Mouse (Mus musculus) cortical plate, adult 2 months (tissue): ENCODE measurements around the gene Dennd2a. TPM values are rescaled to one million over a fixed set of nuclear protein-coding genes. Genes with fewer than 3 reads are reported as not detected.

Experiments
- H3K27ac ChIP-seq: fragments of 200-500 bp; 2 replicates; pipeline ENCODE4 v1.5.1; 2012; ENCODE audit warnings: low read length, control low read depth, inconsistent platforms; ENCODE audit not compliant: insufficient read depth
- H3K4me1 ChIP-seq: fragments of 200-500 bp; 2 replicates; pipeline ENCODE4 v1.6.1; 2011; ENCODE audit warnings: low read length; ENCODE audit not compliant: control insufficient read depth, insufficient read depth
- H3K4me3 ChIP-seq: fragments of 200-500 bp; 2 replicates; pipeline ENCODE4 v1.5.1; 2011; ENCODE audit warnings: mild to moderate bottlenecking, low read length, control low read depth; ENCODE audit not compliant: insufficient read depth
- CTCF ChIP-seq: fragments of 200-500 bp; IDR thresholded peaks from 2 replicates; pipeline ENCODE4 v1.5.1; 2011; ENCODE audit warnings: mild to moderate bottlenecking, control low read depth, low read length; ENCODE audit not compliant: insufficient read depth; ENCODE audit errors: extremely low read depth
- POLR2A ChIP-seq: fragments of 200-500 bp; IDR thresholded peaks from 2 replicates; pipeline ENCODE4 v1.6.1; 2011; ENCODE audit warnings: mild to moderate bottlenecking, low read length, control low read depth; ENCODE audit not compliant: insufficient read depth; ENCODE audit errors: extremely low read depth
- polyA plus RNA-seq: library from polyadenylated mRNA; depleted of rRNA; stranded (reverse); fragments of >200 nt; gene quantifications from 2 replicates; pipeline ENCODE4 v1.2.3, GENCODE M21; 2012

The Dennd2a gene
- polyA plus RNA-seq, 1 experiment: 13.1 TPM

GRCm38 (mm10) chr6:39488292-39488691 is 69.4 kb downstream of the Dennd2a start:
- Histone ChIP-seq H3K27ac (no peak overlapping the region), H3K4me1 (peaks cover 4% of the 10 kb centered on the region; the same call in 1 of the 2 replicates), H3K4me3 (no peak overlapping the region)
- TF ChIP-seq CTCF: no peak
- TF ChIP-seq POLR2A: no peak

- peaks cover 4% of the 10 kb centered on the region; the same call in 1 of the 2 replicates for H3K4me1 ChIP-seq
- H3K27ac ChIP-seq: no peak overlapping the region
- H3K4me3 ChIP-seq: no peak overlapping the region
- TF ChIP-seq CTCF (no peak), POLR2A (no peak)
These were observed 74.0 kb downstream of the Dennd2a start for GRCm38 (mm10) chr6:39483656-39484055.

DNA sequence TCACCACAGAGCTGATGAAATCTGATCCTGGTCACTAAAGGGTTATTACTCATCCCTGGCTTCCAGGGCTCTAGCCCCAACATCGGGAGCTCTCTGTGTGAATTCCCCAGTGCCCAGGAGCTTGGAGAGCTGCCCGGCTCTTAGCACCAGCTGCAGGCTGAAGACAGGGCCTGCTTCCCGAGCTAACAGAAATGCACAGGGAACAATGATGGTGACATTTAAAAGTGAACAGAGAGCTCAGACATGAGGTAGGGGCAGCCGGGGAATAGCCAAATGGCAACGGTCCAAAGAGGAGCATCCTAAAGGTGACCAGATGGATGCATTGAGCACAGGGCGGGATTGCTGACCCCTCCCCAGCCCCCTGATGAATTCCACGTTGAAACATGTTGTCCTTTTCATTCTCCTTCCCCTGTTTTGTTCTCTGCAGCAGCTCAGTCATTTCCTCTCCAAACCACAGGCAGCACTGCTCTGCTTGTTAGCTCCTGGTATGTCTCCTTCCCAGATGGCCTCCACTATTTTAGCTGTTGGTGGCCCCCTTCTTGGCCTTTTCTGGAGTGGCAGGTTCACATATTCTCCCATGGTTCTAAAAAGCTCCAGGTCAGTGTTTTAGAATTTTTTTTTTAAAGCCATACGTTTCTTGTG is 79.0 kb downstream of the Dennd2a start:
- Histone ChIP-seq H3K4me1 (peaks cover 4% of the 10 kb centered on the region; the same call in 1 of the 2 replicates), H3K4me3 (no peak overlapping the region), H3K27ac (no peak overlapping the region)
- TF ChIP-seq CTCF (no peak), POLR2A (no peak)

DNA sequence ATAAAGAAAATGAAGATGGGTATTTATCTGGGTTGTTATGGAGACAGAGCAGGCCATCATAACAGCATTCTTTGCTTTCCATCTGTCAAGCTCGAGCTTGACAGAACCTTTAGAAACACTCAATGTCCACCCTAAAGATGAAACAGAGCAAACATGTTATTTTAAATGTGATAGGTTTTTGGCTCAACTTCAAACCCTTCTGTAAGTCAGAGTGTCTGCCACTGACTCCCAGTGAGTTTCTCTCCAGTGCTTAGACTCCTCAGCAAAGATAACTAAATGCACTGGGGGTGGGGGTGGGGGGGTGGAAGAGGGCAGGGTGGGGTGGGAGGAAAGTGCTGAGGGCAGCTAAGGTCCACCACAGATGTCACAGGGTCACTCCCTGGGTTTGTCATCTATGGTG is 81.0 kb downstream of the Dennd2a start:
- no peak for TF ChIP-seq POLR2A
- no peak for TF ChIP-seq CTCF
- Histone ChIP-seq H3K4me1 (peaks cover 4% of the 10 kb centered on the region; the same call in 1 of the 2 replicates), H3K4me3 (no peak overlapping the region), H3K27ac (no peak overlapping the region)

DNA sequence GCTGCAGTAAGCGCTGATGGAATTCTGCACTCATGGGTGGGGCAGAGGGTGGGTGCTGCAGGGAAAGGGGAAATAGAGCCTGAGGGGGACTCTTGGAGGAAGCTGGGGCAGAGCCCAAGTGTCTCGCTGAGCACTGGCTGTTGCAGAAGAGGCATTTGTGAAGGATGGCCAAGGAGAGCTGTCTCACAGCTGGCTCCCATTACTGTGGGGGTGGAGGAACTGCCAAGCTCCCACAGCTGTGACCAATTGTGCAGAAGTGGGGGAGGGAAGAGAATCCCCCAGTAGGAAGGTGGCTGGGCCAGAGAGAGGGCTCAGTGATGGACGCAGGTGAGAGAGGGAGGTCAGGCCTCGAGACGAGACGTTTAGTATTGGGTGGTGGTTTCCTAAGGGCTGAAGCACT is 83.2 kb downstream of the Dennd2a start:
- TF ChIP-seq POLR2A (no peak), CTCF (no peak)
- no peak overlapping the region for H3K27ac ChIP-seq
- peaks cover 4% of the 10 kb centered on the region; the same call in 1 of the 2 replicates for H3K4me1 ChIP-seq
- no peak overlapping the region for H3K4me3 ChIP-seq

DNA sequence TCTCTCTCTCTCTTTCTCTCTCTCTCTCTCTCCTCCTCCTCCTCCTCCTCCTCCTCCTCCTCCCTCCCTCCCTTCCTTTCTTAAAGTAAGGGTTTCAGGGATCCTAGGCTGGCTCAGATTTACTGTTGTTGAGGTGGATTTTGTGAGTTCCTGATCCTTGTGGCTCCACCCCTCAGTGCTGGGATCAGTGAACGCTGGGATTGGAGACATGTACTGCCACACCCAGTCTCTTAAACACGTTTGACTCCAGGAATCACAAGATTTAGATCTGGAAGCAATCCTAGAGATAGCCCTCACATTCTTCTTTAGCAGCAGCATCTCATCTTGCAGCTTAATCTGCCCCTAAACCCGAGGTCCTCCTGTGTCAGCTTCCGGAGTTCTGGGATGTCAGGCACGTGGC is 84.8 kb downstream of the Dennd2a start:
- no peak overlapping the region for H3K4me3 ChIP-seq
- no peak overlapping the region for H3K27ac ChIP-seq
- no peak for TF ChIP-seq POLR2A
- no peak for TF ChIP-seq CTCF
- H3K4me1 ChIP-seq: peaks cover 2% of the 10 kb centered on the region; the same call in 1 of the 2 replicates

DNA sequence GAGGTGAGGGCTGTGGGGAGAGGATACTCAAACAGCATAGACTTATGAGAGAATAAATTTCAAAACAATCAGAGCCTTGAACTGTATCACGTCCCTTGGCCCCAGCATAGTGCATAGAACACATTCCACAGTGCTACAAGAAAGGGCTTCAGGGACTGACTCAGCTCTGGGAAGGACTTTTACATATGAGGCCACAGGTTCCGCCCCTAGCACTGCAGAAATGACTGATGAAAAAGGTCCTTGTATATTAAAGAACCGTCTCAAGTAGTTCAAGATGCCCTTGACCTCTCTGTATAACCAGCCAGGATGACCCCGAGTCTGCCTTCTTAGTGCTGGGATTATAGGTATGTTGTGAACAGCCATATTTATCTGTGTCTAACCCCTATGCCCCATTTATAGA is 85.4 kb downstream of the Dennd2a start:
- no peak for TF ChIP-seq POLR2A
- TF ChIP-seq CTCF: no peak
- Histone ChIP-seq H3K4me1 (peaks cover 2% of the 10 kb centered on the region; the same call in 1 of the 2 replicates), H3K4me3 (no peak overlapping the region), H3K27ac (no peak overlapping the region)

GRCm38 (mm10) chr6:39470076-39470475 is 87.6 kb downstream of the Dennd2a start:
- no peak for TF ChIP-seq POLR2A
- TF ChIP-seq CTCF: no peak
- H3K4me1 ChIP-seq: no peaks in the 10 kb centered on the region

DNA sequence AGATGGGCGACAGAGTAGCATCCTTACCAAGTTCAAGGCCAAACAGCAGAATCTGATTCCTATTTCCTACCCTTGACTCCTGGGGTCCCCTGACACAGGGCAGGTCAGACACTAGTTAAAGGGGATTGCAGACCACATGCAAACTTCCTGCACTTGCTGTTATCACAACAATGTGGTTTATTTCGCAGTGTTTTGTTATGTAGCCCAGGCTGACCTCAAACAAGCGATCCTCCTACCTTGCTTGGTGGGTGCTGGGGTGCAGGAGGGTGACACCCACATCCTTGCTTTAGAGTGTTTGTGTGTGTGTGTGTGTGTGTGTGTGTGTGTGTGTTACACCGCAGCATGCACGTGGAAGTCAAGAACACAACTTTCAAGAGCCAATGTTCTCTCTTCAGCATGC is 88.2 kb downstream of the Dennd2a start:
- no peak for TF ChIP-seq CTCF
- no peak for TF ChIP-seq POLR2A
- no peak overlapping the region for H3K4me3 ChIP-seq
- H3K4me1 ChIP-seq: no peaks in the 10 kb centered on the region
- H3K27ac ChIP-seq: no peak overlapping the region

More at GRCm38 (mm10) chr6:39470076-39470475, 87.6 kb downstream of the Dennd2a start:
- H3K4me3 ChIP-seq: no peak overlapping the region
- H3K27ac ChIP-seq: no peak overlapping the region
